Mouse (Mus musculus) neural tube, embryonic 11.5 days (tissue): ENCODE data around the gene Cntd1. TPM values are rescaled to one million over a fixed set of nuclear protein-coding genes. Genes with fewer than 3 reads are reported as not detected.

Experiments used
- ATAC-seq: fragments of 200-750 bp; cut with Nextera tagmentation; 2 replicates; pipeline ENCODE4 v1.8.0; 2017; ENCODE audit warnings: moderate number of reproducible peaks, mild to moderate bottlenecking, moderate TSS enrichment, moderate library complexity; ENCODE audit not compliant: insufficient read depth, low FRiP score, low TSS enrichment
- DNase-seq: peaks from one replicate; pipeline ENCODE4 v3.0.0-alpha.2; 2015; ENCODE audit warnings: low spot score
- H3K27ac ChIP-seq: fragments of 300-500 bp; sonication (generic); 2 replicates; pipeline ENCODE4 v1.5.1; 2014; ENCODE audit warnings: low read depth, mild to moderate bottlenecking, low read length
- H3K27me3 ChIP-seq: fragments of 300-500 bp; sonication (generic); 2 replicates; pipeline ENCODE4 v1.6.1; 2014; ENCODE audit warnings: mild to moderate bottlenecking, low read length, mixed read lengths; ENCODE audit not compliant: control insufficient read depth, insufficient read depth
- H3K36me3 ChIP-seq: fragments of 300-500 bp; sonication (generic); 2 replicates; pipeline ENCODE4 v1.6.1; 2014; ENCODE audit warnings: mild to moderate bottlenecking, low read length, moderate library complexity, mixed read lengths; ENCODE audit not compliant: control insufficient read depth, insufficient read depth
- H3K4me1 ChIP-seq: fragments of 300-500 bp; sonication (generic); 2 replicates; pipeline ENCODE4 v1.6.1; 2014; ENCODE audit warnings: low read length, mixed read lengths; ENCODE audit not compliant: control insufficient read depth, insufficient read depth
- H3K4me2 ChIP-seq: fragments of 300-500 bp; sonication (generic); 2 replicates; pipeline ENCODE4 v1.6.1; 2014; ENCODE audit warnings: low read depth, mild to moderate bottlenecking, moderate library complexity
- H3K4me3 ChIP-seq: fragments of 300-500 bp; sonication (generic); 2 replicates; pipeline ENCODE4 v1.5.1; 2014; ENCODE audit warnings: low read depth, low read length
- H3K9ac ChIP-seq: fragments of 300-500 bp; sonication (generic); 2 replicates; pipeline ENCODE4 v1.6.1; 2014; ENCODE audit warnings: mild to moderate bottlenecking, low read length
- H3K9me3 ChIP-seq: fragments of 300-500 bp; sonication (generic); 2 replicates; pipeline ENCODE4 v1.6.1; 2016; ENCODE audit warnings: low read length; ENCODE audit not compliant: control insufficient read depth
- WGBS: fragments of 180-500 bp; shearing (Covaris S2); extraction: QIAGEN DNeasy Blood & Tissue Kit; methylation state at CpG from one replicate; pipeline ENCODE4 v1.1.7; 2014; 5-methylcytosine and 5-hydroxymethylcytosine counted together
- polyA plus RNA-seq: library from polyadenylated mRNA; unstranded; fragments of >200 nt; fragmentation: Nextera tagmentation; extraction: Ambion mirVana; gene quantifications from 2 replicates; pipeline ENCODE4 v1.2.1, GENCODE M21; 2014

Cntd1 gene
- polyA plus RNA-seq, 1 experiment from 2014 or later = 1.6 TPM

GRCm38 (mm10) chr11:101338123-101338760 is 59.4 kb downstream of the Cntd1 start:
- ATAC-seq (peak; percentile 76; the same call in 1 of the 2 replicates), DNase-seq (peak; percentile 66)
- Histone ChIP-seq H3K27me3 (no peaks in the 10 kb centered on the region), H3K9me3 (no peaks in the 10 kb centered on the region), H3K27ac (peak overlapping the region; percentile 62), H3K4me2 (peak overlapping the region; percentile 45), H3K36me3 (no peaks in the 10 kb centered on the region), H3K4me3 (peak overlapping the region; percentile 24), H3K4me1 (peaks cover 14% of the 10 kb centered on the region; the same call in 1 of the 2 replicates), H3K9ac (peak overlapping the region; percentile 35; the same call in 1 of the 2 replicates)
- 3% methylated on average over 9 of the region's 9 CpGs for WGBS

Other genes starting within 250 kb of the Cntd1 start
- gene Naglu, start 209.0 kb upstream of the Cntd1 start, polyA plus RNA-seq = 5.8 and 5.9 TPM in 2 replicates
- not detected in 2 replicates for gene Hsd17b1, start 200.6 kb upstream of the Cntd1 start, polyA plus RNA-seq
- gene Coasy, start 196.4 kb upstream of the Cntd1 start, polyA plus RNA-seq = 55.5 and 55.9 TPM in 2 replicates
- 55.6 and 61.6 TPM in 2 replicates for gene Mlx, start 191.7 kb upstream of the Cntd1 start, polyA plus RNA-seq
- 49.3 and 50.8 TPM in 2 replicates for gene Psmc3ip, start 183.6 kb upstream of the Cntd1 start, polyA plus RNA-seq
- 14.3 and 14.4 TPM in 2 replicates for gene Retreg3, start 159.1 kb upstream of the Cntd1 start, polyA plus RNA-seq
- gene Tubg1, start 159.1 kb upstream of the Cntd1 start, polyA plus RNA-seq = 111 and 116 TPM in 2 replicates
- gene Tubg2, start 123.1 kb upstream of the Cntd1 start, polyA plus RNA-seq = 6.2 and 6.9 TPM in 2 replicates
- gene Cntnap1, start 108.5 kb upstream of the Cntd1 start, polyA plus RNA-seq = 0.94 and 1.0 TPM in 2 replicates
- 9.2 and 11.8 TPM in 2 replicates for gene Plekhh3, start 107.7 kb upstream of the Cntd1 start, polyA plus RNA-seq
- gene Ccr10, start 103.6 kb upstream of the Cntd1 start, polyA plus RNA-seq = 0.14 and 0.44 TPM in 2 replicates
- 11.2 and 12.4 TPM in 2 replicates for gene Ezh1, start 52.5 kb upstream of the Cntd1 start, polyA plus RNA-seq
- 72.6 and 73.3 TPM in 2 replicates for gene Ramp2, start 33.0 kb upstream of the Cntd1 start, polyA plus RNA-seq
- gene Vps25, start 25.3 kb upstream of the Cntd1 start, polyA plus RNA-seq = 124 and 126 TPM in 2 replicates
- 6.4 and 7.6 TPM in 2 replicates for gene Wnk4, start 18.4 kb upstream of the Cntd1 start, polyA plus RNA-seq
- gene Coa3, start 102 bp downstream of the Cntd1 start, polyA plus RNA-seq = 190 and 196 TPM in 2 replicates
- 174 and 177 TPM in 2 replicates for gene Becn1, start 23.3 kb downstream of the Cntd1 start, polyA plus RNA-seq
- 154 and 157 TPM in 2 replicates for gene Psme3, start 37.2 kb downstream of the Cntd1 start, polyA plus RNA-seq
- gene Aoc2, start 46.1 kb downstream of the Cntd1 start, polyA plus RNA-seq = 1.4 and 1.8 TPM in 2 replicates
- not detected in 2 replicates for gene Aoc3, start 51.6 kb downstream of the Cntd1 start, polyA plus RNA-seq
- not detected in 2 replicates for gene G6pc, start 88.5 kb downstream of the Cntd1 start, polyA plus RNA-seq
- 87.8 and 92.8 TPM in 2 replicates for gene Aarsd1, start 138.6 kb downstream of the Cntd1 start, polyA plus RNA-seq
- gene Gm27029, start 145.8 kb downstream of the Cntd1 start, polyA plus RNA-seq = 9.9 and 12.5 TPM in 2 replicates
- gene Rundc1, start 146.1 kb downstream of the Cntd1 start, polyA plus RNA-seq = 18.0 and 18.6 TPM in 2 replicates
- gene Ptges3l, start 146.3 kb downstream of the Cntd1 start, polyA plus RNA-seq = 6.9 and 7.1 TPM in 2 replicates
- gene Rpl27, start 163.3 kb downstream of the Cntd1 start, polyA plus RNA-seq = 389 and 414 TPM in 2 replicates
- gene Ifi35, start 169.4 kb downstream of the Cntd1 start, polyA plus RNA-seq = 2.4 and 3.1 TPM in 2 replicates
- gene Rnd2, start 186.0 kb downstream of the Cntd1 start, polyA plus RNA-seq = 43.9 and 49.0 TPM in 2 replicates
- 52.3 and 55.8 TPM in 2 replicates for gene Vat1, start 187.2 kb downstream of the Cntd1 start, polyA plus RNA-seq